Mouse (Mus musculus): Measurements from ENCODE around the gene Mobp.
"Not testable (repeated sequence)": the region's sequence is repeated elsewhere in the genome, so short reads cannot be mapped to it uniquely, and the experiment has no call there.

The Mobp gene

GRCm38 (mm10) chr9:120149222-120149828, at the start of gene Mobp:
Gene Mobp, plus strand, starts transcription at chr9:120149707.
- CTCF ChIA-PET, result no interaction called here

- CTCF ChIA-PET, result no interaction called here
Observed at GRCm38 (mm10) chr9:120101165-120101564, 48.3 kb upstream of the Mobp start.

GRCm38 (mm10) chr9:120108953-120109352, 40.6 kb upstream of the Mobp start:
- CTCF ChIA-PET, result not testable (repeated sequence)

GRCm38 (mm10) chr9:120110211-120111018, 39.1 kb upstream of the Mobp start, which contains the start of gene Slc25a38:
Gene Slc25a38, plus strand, starts transcription at chr9:120110374.
- CTCF ChIA-PET, result interaction anchor here (0.6 to 1.1 kb wide), 3 partner anchors 13 to 35 kb away, joined by 4 to 5 read pairs (median 4); no protein-coding TSS in a partner anchor

GRCm38 (mm10) chr9:120111156-120111945, 38.2 kb upstream of the Mobp start:
- CTCF ChIA-PET, result interaction anchor here (1.1 kb wide), 1 partner anchor 12 kb away, joined by 5 read pairs; no protein-coding TSS in a partner anchor

- CTCF ChIA-PET, result no interaction called here
Observed at GRCm38 (mm10) chr9:120112472-120112871, 37.0 kb upstream of the Mobp start.

GRCm38 (mm10) chr9:120113456-120113855, 36.1 kb upstream of the Mobp start:
- CTCF ChIA-PET, result no interaction called here

- CTCF ChIA-PET, result no interaction called here
Observed at GRCm38 (mm10) chr9:120114051-120114788, 35.3 kb upstream of the Mobp start.

GRCm38 (mm10) chr9:120114789-120115151, 34.7 kb upstream of the Mobp start:
- CTCF ChIA-PET, result no interaction called here

GRCm38 (mm10) chr9:120115580-120115979, 33.9 kb upstream of the Mobp start:
- CTCF ChIA-PET, result no interaction called here

- CTCF ChIA-PET, result no interaction called here
Observed at GRCm38 (mm10) chr9:120116184-120116624, 33.3 kb upstream of the Mobp start.

- CTCF ChIA-PET, result no interaction called here
Observed at GRCm38 (mm10) chr9:120118212-120118611, 31.3 kb upstream of the Mobp start.

GRCm38 (mm10) chr9:120120503-120120902, 29.0 kb upstream of the Mobp start:
- CTCF ChIA-PET, result no interaction called here

GRCm38 (mm10) chr9:120126868-120127267, 22.6 kb upstream of the Mobp start:
- CTCF ChIA-PET, result no interaction called here

GRCm38 (mm10) chr9:120127538-120128251, 21.8 kb upstream of the Mobp start, which contains the start of gene Rpsa:
Gene Rpsa, plus strand, starts transcription at chr9:120127689.
- CTCF ChIA-PET, result interaction anchor here (0.5 kb wide), 1 partner anchor 63 kb away, joined by 3 read pairs; no protein-coding TSS in a partner anchor

GRCm38 (mm10) chr9:120129276-120129675, 20.2 kb upstream of the Mobp start:
- CTCF ChIA-PET, result no interaction called here

GRCm38 (mm10) chr9:120131784-120132288, 17.7 kb upstream of the Mobp start:
- CTCF ChIA-PET, result interaction anchor here (0.6 kb wide), 1 partner anchor 171 kb away, joined by 3 read pairs; no protein-coding TSS in a partner anchor

- CTCF ChIA-PET, result interaction anchor here (1.2 kb wide), 1 partner anchor 104 kb away, joined by 4 read pairs; no protein-coding TSS in a partner anchor
Observed at GRCm38 (mm10) chr9:120132980-120133754, 16.3 kb upstream of the Mobp start.

GRCm38 (mm10) chr9:120133755-120134475, 15.6 kb upstream of the Mobp start:
- CTCF ChIA-PET, result interaction anchor here (0.5 to 1.2 kb wide), 2 partner anchors 24 to 105 kb away, joined by 4 read pairs; no protein-coding TSS in a partner anchor

All from spleen, embryonic (tissue).